Mouse (Mus musculus) stomach, embryonic 14.5 days (tissue): ENCODE measurements around the gene Atxn1. TPM values are rescaled to one million over a fixed set of nuclear protein-coding genes. Genes with fewer than 3 reads are reported as not detected.

Source experiments
- ATAC-seq: fragments of 200-750 bp; cut with Nextera tagmentation; 2 replicates; pipeline ENCODE4 v1.8.0; 2017; ENCODE audit warnings: low read depth, moderate TSS enrichment; ENCODE audit not compliant: insufficient number of reproducible peaks, insufficient read depth, low FRiP score
- H3K27ac ChIP-seq: fragments of 300-500 bp; sonication (generic); 2 replicates; pipeline ENCODE4 v1.5.1; 2014; ENCODE audit warnings: mild to moderate bottlenecking, low read length, moderate library complexity, mixed read lengths
- H3K27me3 ChIP-seq: fragments of 300-500 bp; sonication (generic); 2 replicates; pipeline ENCODE4 v1.6.1; 2014; ENCODE audit warnings: low read length, control low read depth, mixed read lengths; ENCODE audit not compliant: control insufficient read depth, insufficient read depth
- H3K36me3 ChIP-seq: fragments of 300-500 bp; sonication (generic); 2 replicates; pipeline ENCODE4 v1.6.1; 2014; ENCODE audit warnings: mild to moderate bottlenecking, control low read depth, low read length, moderate library complexity, mixed read lengths; ENCODE audit not compliant: control insufficient read depth, insufficient read depth
- H3K4me1 ChIP-seq: fragments of 300-500 bp; sonication (generic); 2 replicates; pipeline ENCODE4 v1.6.1; 2014; ENCODE audit warnings: low read length, control low read depth, mixed read lengths; ENCODE audit not compliant: control insufficient read depth, insufficient read depth
- H3K4me2 ChIP-seq: fragments of 300-500 bp; sonication (generic); replicated peaks from 2 replicates; pipeline ENCODE4 v1.6.1; 2014; ENCODE audit warnings: low read depth, low read length, control low read depth
- H3K4me3 ChIP-seq: fragments of 300-500 bp; sonication (generic); 2 replicates; pipeline ENCODE4 v1.5.1; 2014; ENCODE audit warnings: low read depth, low read length, control low read depth
- H3K9ac ChIP-seq: fragments of 300-500 bp; sonication (generic); replicated peaks from 2 replicates; pipeline ENCODE4 v1.6.1; 2014; ENCODE audit warnings: low read depth, mild to moderate bottlenecking, control low read depth, low read length, moderate library complexity, mixed read lengths
- H3K9me3 ChIP-seq: fragments of 300-500 bp; sonication (generic); 2 replicates; pipeline ENCODE4 v1.6.1; 2016; ENCODE audit warnings: low read depth, low read length, control low read depth; ENCODE audit not compliant: control insufficient read depth
- WGBS: fragments of 180-500 bp; shearing (Covaris S2); extraction: QIAGEN DNeasy Blood & Tissue Kit; methylation state at CpG from one replicate; pipeline ENCODE4 v1.1.7; 2014; 5-methylcytosine and 5-hydroxymethylcytosine counted together
- polyA plus RNA-seq: library from polyadenylated mRNA; unstranded; fragments of >200 nt; fragmentation: Nextera tagmentation; extraction: Ambion mirVana; gene quantifications from 2 replicates; pipeline ENCODE4 v1.2.1, GENCODE M21; 2014

Atxn1 gene
- polyA plus RNA-seq, 1 experiment from 2014 or later, result 6.5 TPM

GRCm38 (mm10) chr13:45827046-45827596 lies 137.7 kb downstream of the Atxn1 start:
- no peaks in the 10 kb centered on the region for H3K27me3 ChIP-seq
- no peak overlapping the region for H3K4me3 ChIP-seq
- 83% methylated on average over 8 of the region's 8 CpGs for WGBS
- H3K27ac ChIP-seq, result no peak overlapping the region
- no peak overlapping the region for H3K9ac ChIP-seq
- ATAC-seq, result no peak
- H3K9me3 ChIP-seq, result peaks cover 6% of the 10 kb centered on the region; the same call in 1 of the 2 replicates
- H3K4me1 ChIP-seq, result no peaks in the 10 kb centered on the region
- H3K36me3 ChIP-seq, result no peaks in the 10 kb centered on the region
- no peak overlapping the region for H3K4me2 ChIP-seq

GRCm38 (mm10) chr13:45822491-45822829 lies 142.3 kb downstream of the Atxn1 start:
- Histone ChIP-seq H3K9me3 (peaks cover 6% of the 10 kb centered on the region; the same call in 1 of the 2 replicates), H3K9ac (no peak overlapping the region), H3K4me2 (no peak overlapping the region), H3K27me3 (no peaks in the 10 kb centered on the region), H3K36me3 (no peaks in the 10 kb centered on the region), H3K27ac (no peak overlapping the region), H3K4me3 (no peak overlapping the region), H3K4me1 (no peaks in the 10 kb centered on the region)
- 93% methylated on average over 4 of the region's 4 CpGs for WGBS
- ATAC-seq, result no peak

GRCm38 (mm10) chr13:45821764-45822490 lies 142.9 kb downstream of the Atxn1 start:
- Histone ChIP-seq H3K9me3 (peaks cover 6% of the 10 kb centered on the region; the same call in 1 of the 2 replicates), H3K27ac (no peak overlapping the region), H3K4me2 (no peak overlapping the region), H3K9ac (no peak overlapping the region), H3K4me3 (no peak overlapping the region), H3K27me3 (no peaks in the 10 kb centered on the region), H3K4me1 (no peaks in the 10 kb centered on the region), H3K36me3 (no peaks in the 10 kb centered on the region)
- WGBS, result 94% methylated on average over 7 of the region's 7 CpGs
- ATAC-seq, result no peak

- no peak overlapping the region for H3K9ac ChIP-seq
- no peak overlapping the region for H3K4me2 ChIP-seq
- no peak overlapping the region; the same call in 1 of the 2 replicates for H3K27ac ChIP-seq
- no peak overlapping the region for H3K4me3 ChIP-seq
- H3K9me3 ChIP-seq, result no peaks in the 10 kb centered on the region
- ATAC-seq, result no peak
- no peaks in the 10 kb centered on the region for H3K36me3 ChIP-seq
- H3K27me3 ChIP-seq, result no peaks in the 10 kb centered on the region
- no peaks in the 10 kb centered on the region for H3K4me1 ChIP-seq
- WGBS, result 41% methylated on average over 15 of the region's 15 CpGs
These were observed 144.2 kb downstream of the Atxn1 start for GRCm38 (mm10) chr13:45820473-45821230.

- no peak overlapping the region for H3K27ac ChIP-seq
- H3K4me2 ChIP-seq, result no peak overlapping the region
- ATAC-seq, result no peak
- no peak overlapping the region for H3K9ac ChIP-seq
- no peaks in the 10 kb centered on the region for H3K9me3 ChIP-seq
- H3K27me3 ChIP-seq, result no peaks in the 10 kb centered on the region
- no peak overlapping the region for H3K4me3 ChIP-seq
- WGBS, result 42% methylated on average over 1 of the region's 1 CpGs
- no peaks in the 10 kb centered on the region for H3K36me3 ChIP-seq
- no peaks in the 10 kb centered on the region for H3K4me1 ChIP-seq
These were observed 148.1 kb downstream of the Atxn1 start for GRCm38 (mm10) chr13:45816670-45817069.

- Histone ChIP-seq H3K9me3 (no peaks in the 10 kb centered on the region), H3K27me3 (no peaks in the 10 kb centered on the region), H3K4me1 (no peaks in the 10 kb centered on the region), H3K27ac (no peak overlapping the region), H3K4me3 (no peak overlapping the region), H3K36me3 (no peaks in the 10 kb centered on the region), H3K9ac (no peak overlapping the region), H3K4me2 (no peak overlapping the region)
- 47% methylated on average over 16 of the region's 16 CpGs for WGBS
- no peak for ATAC-seq
These were observed 154.9 kb downstream of the Atxn1 start for GRCm38 (mm10) chr13:45809777-45810410.

- Histone ChIP-seq H3K9ac (no peak overlapping the region), H3K4me1 (no peaks in the 10 kb centered on the region), H3K4me3 (no peak overlapping the region), H3K9me3 (no peaks in the 10 kb centered on the region), H3K27ac (no peak overlapping the region), H3K4me2 (no peak overlapping the region), H3K36me3 (no peaks in the 10 kb centered on the region), H3K27me3 (no peaks in the 10 kb centered on the region)
- 52% methylated on average over 18 of the region's 18 CpGs for WGBS
- no peak for ATAC-seq
These were observed 157.2 kb downstream of the Atxn1 start for GRCm38 (mm10) chr13:45807593-45808043.
